Mouse (Mus musculus): ENCODE data around the gene Zfp710. TPM values are rescaled to one million over a fixed set of nuclear protein-coding genes. Genes with fewer than 3 reads are reported as not detected.

Zfp710 gene
- polyA plus RNA-seq, 1 experiment from 2014 or later = 12.2 TPM

- Histone ChIP-seq H3K27me3 (replicated peaks; ENCODE audit: control insufficient read depth, insufficient read depth, low read length) (no peaks in the 10 kb centered on the region), H3K27ac (ENCODE audit: low read length) (peak overlapping the region; percentile 69), H3K4me2 (ENCODE audit: low read depth, low read length) (peak overlapping the region; percentile 24; the same call in 1 of the 2 replicates), H3K4me3 (ENCODE audit: low read length) (no peak overlapping the region), H3K36me3 (ENCODE audit: control insufficient read depth, insufficient read depth, low read length) (no peaks in the 10 kb centered on the region), H3K9me3 (ENCODE audit: control insufficient read depth, low read length) (no peaks in the 10 kb centered on the region), H3K4me1 (ENCODE audit: control insufficient read depth, insufficient read depth, low read length) (peaks cover 57% of the 10 kb centered on the region), H3K9ac (ENCODE audit: low read depth, low read length) (peak overlapping the region; percentile 47)
- ATAC-seq = peak; percentile 31
- WGBS = 55% methylated on average over 10 of the region's 10 CpGs
Measured at GRCm38 (mm10) chr7:80032216-80033052, 7.8 kb downstream of the Zfp710 start.

- H3K36me3 ChIP-seq (ENCODE audit: control insufficient read depth, insufficient read depth, low read length) = no peaks in the 10 kb centered on the region
- ATAC-seq = peak; percentile 22; the same call in 1 of the 2 replicates
- WGBS = 72% methylated on average over 9 of the region's 9 CpGs
- peaks cover 52% of the 10 kb centered on the region for H3K4me1 ChIP-seq (ENCODE audit: control insufficient read depth, insufficient read depth, low read length)
- peak overlapping the region; percentile 69 for H3K27ac ChIP-seq (ENCODE audit: low read length)
- no peaks in the 10 kb centered on the region for H3K9me3 ChIP-seq (ENCODE audit: control insufficient read depth, low read length)
- H3K9ac ChIP-seq (ENCODE audit: low read depth, low read length) = peak overlapping the region; percentile 47
- no peaks in the 10 kb centered on the region for H3K27me3 ChIP-seq (replicated peaks; ENCODE audit: control insufficient read depth, insufficient read depth, low read length)
- peak overlapping the region; percentile 24; the same call in 1 of the 2 replicates for H3K4me2 ChIP-seq (ENCODE audit: low read depth, low read length)
- no peak overlapping the region for H3K4me3 ChIP-seq (ENCODE audit: low read length)
Measured at GRCm38 (mm10) chr7:80033064-80033717, 8.6 kb downstream of the Zfp710 start.

DNA sequence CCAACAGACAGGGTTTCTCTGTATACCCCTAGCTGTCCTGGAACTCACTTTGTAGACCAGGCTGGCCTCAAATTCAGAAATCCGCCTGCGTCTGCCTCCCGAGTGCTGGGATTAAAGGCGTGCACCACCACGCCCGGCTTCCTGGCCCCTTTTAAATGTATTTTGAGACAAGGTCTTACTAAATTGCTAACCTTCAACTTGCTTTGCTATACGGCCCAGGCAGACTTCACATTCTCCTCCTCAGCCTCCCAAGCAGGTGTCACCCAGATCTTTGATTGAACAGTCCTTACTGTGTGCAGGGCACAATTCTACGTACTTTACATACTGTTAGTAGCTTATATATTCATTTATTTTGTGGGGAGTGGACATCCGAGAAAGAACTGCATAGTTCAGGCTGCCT is 9.2 kb downstream of the Zfp710 start:
- WGBS = 79% methylated on average over 9 of the region's 9 CpGs
- Histone ChIP-seq H3K36me3 (ENCODE audit: control insufficient read depth, insufficient read depth, low read length) (no peaks in the 10 kb centered on the region), H3K27ac (ENCODE audit: low read length) (no peak overlapping the region), H3K4me3 (ENCODE audit: low read length) (no peak overlapping the region), H3K27me3 (replicated peaks; ENCODE audit: control insufficient read depth, insufficient read depth, low read length) (no peaks in the 10 kb centered on the region), H3K4me2 (ENCODE audit: low read depth, low read length) (no peak overlapping the region), H3K9me3 (ENCODE audit: control insufficient read depth, low read length) (no peaks in the 10 kb centered on the region), H3K4me1 (ENCODE audit: control insufficient read depth, insufficient read depth, low read length) (peaks cover 46% of the 10 kb centered on the region), H3K9ac (ENCODE audit: low read depth, low read length) (no peak overlapping the region)
- no peak for ATAC-seq

GRCm38 (mm10) chr7:80035086-80035485 is 10.5 kb downstream of the Zfp710 start:
- no peak overlapping the region for H3K4me3 ChIP-seq (ENCODE audit: low read length)
- ATAC-seq = no peak
- H3K4me1 ChIP-seq (ENCODE audit: control insufficient read depth, insufficient read depth, low read length) = peaks cover 42% of the 10 kb centered on the region
- no peaks in the 10 kb centered on the region for H3K9me3 ChIP-seq (ENCODE audit: control insufficient read depth, low read length)
- H3K9ac ChIP-seq (ENCODE audit: low read depth, low read length) = peak overlapping the region; percentile 49
- H3K27ac ChIP-seq (ENCODE audit: low read length) = peak overlapping the region; percentile 89
- 67% methylated on average over 6 of the region's 6 CpGs for WGBS
- no peaks in the 10 kb centered on the region for H3K27me3 ChIP-seq (replicated peaks; ENCODE audit: control insufficient read depth, insufficient read depth, low read length)
- no peaks in the 10 kb centered on the region for H3K36me3 ChIP-seq (ENCODE audit: control insufficient read depth, insufficient read depth, low read length)
- no peak overlapping the region for H3K4me2 ChIP-seq (ENCODE audit: low read depth, low read length)

- Histone ChIP-seq H3K36me3 (ENCODE audit: control insufficient read depth, insufficient read depth, low read length) (no peaks in the 10 kb centered on the region), H3K9ac (ENCODE audit: low read depth, low read length) (peak overlapping the region; percentile 49)
Measured at GRCm38 (mm10) chr7:80035748-80036147, 11.1 kb downstream of the Zfp710 start.

GRCm38 (mm10) chr7:80039699-80040098 is 15.1 kb downstream of the Zfp710 start:
- H3K9ac ChIP-seq (ENCODE audit: low read depth, low read length) = no peak overlapping the region
- no peak overlapping the region for H3K4me3 ChIP-seq (ENCODE audit: low read length)
- no peak for ATAC-seq
- no peaks in the 10 kb centered on the region for H3K9me3 ChIP-seq (ENCODE audit: control insufficient read depth, low read length)
- no peaks in the 10 kb centered on the region for H3K27me3 ChIP-seq (replicated peaks; ENCODE audit: control insufficient read depth, insufficient read depth, low read length)
- 88% methylated on average over 8 of the region's 8 CpGs for WGBS
- no peak overlapping the region for H3K4me2 ChIP-seq (ENCODE audit: low read depth, low read length)
- peaks cover 18% of the 10 kb centered on the region for H3K4me1 ChIP-seq (ENCODE audit: control insufficient read depth, insufficient read depth, low read length)
- H3K27ac ChIP-seq (ENCODE audit: low read length) = no peak overlapping the region
- H3K36me3 ChIP-seq (ENCODE audit: control insufficient read depth, insufficient read depth, low read length) = no peaks in the 10 kb centered on the region

More at GRCm38 (mm10) chr7:80035748-80036147, 11.1 kb downstream of the Zfp710 start:
- peak overlapping the region; percentile 89 for H3K27ac ChIP-seq (ENCODE audit: low read length)
- H3K4me3 ChIP-seq (ENCODE audit: low read length) = no peak overlapping the region
- no peaks in the 10 kb centered on the region for H3K9me3 ChIP-seq (ENCODE audit: control insufficient read depth, low read length)
- ATAC-seq = peak; percentile 74
- no peak overlapping the region for H3K4me2 ChIP-seq (ENCODE audit: low read depth, low read length)
- 38% methylated on average over 4 of the region's 4 CpGs for WGBS
- peaks cover 42% of the 10 kb centered on the region for H3K4me1 ChIP-seq (ENCODE audit: control insufficient read depth, insufficient read depth, low read length)
- no peaks in the 10 kb centered on the region for H3K27me3 ChIP-seq (replicated peaks; ENCODE audit: control insufficient read depth, insufficient read depth, low read length)

DNA sequence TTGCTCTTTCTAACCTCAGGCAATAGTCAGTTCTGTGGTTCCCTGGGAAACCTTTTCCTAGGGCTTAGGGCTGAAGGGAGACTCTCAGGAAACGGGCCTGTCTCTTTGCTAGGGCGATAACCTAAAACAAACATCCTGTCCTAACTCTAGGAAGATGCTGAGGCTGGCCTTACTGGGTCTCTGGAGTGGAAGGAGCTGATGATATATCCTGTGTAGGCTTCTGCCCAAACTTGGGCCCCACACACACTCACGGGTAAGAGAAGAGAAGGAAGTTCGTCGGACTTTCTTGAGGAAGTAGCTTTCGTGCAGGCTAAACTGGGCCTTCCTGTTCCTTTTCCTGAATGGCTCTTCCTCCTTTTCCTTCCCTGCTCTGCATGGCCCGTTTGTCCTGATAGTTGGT is 19.6 kb downstream of the Zfp710 start:
- H3K9me3 ChIP-seq (ENCODE audit: control insufficient read depth, low read length) = no peaks in the 10 kb centered on the region
- peak overlapping the region; percentile 66; the same call in 1 of the 2 replicates for H3K27ac ChIP-seq (ENCODE audit: low read length)
- H3K36me3 ChIP-seq (ENCODE audit: control insufficient read depth, insufficient read depth, low read length) = no peaks in the 10 kb centered on the region
- H3K27me3 ChIP-seq (replicated peaks; ENCODE audit: control insufficient read depth, insufficient read depth, low read length) = no peaks in the 10 kb centered on the region
- peak; percentile 57; the same call in 1 of the 2 replicates for ATAC-seq
- H3K9ac ChIP-seq (ENCODE audit: low read depth, low read length) = no peak overlapping the region; the same call in 1 of the 2 replicates
- H3K4me1 ChIP-seq (ENCODE audit: control insufficient read depth, insufficient read depth, low read length) = peaks cover 20% of the 10 kb centered on the region
- H3K4me3 ChIP-seq (ENCODE audit: low read length) = no peak overlapping the region
- WGBS = 41% methylated on average over 7 of the region's 7 CpGs
- no peak overlapping the region for H3K4me2 ChIP-seq (ENCODE audit: low read depth, low read length)

- Histone ChIP-seq H3K27me3 (replicated peaks; ENCODE audit: control insufficient read depth, insufficient read depth, low read length) (no peaks in the 10 kb centered on the region), H3K9me3 (ENCODE audit: control insufficient read depth, low read length) (no peaks in the 10 kb centered on the region), H3K27ac (ENCODE audit: low read length) (no peak overlapping the region), H3K4me1 (ENCODE audit: control insufficient read depth, insufficient read depth, low read length) (peaks cover 37% of the 10 kb centered on the region), H3K36me3 (ENCODE audit: control insufficient read depth, insufficient read depth, low read length) (no peaks in the 10 kb centered on the region), H3K9ac (ENCODE audit: low read depth, low read length) (no peak overlapping the region), H3K4me3 (ENCODE audit: low read length) (no peak overlapping the region), H3K4me2 (ENCODE audit: low read depth, low read length) (no peak overlapping the region)
- 85% methylated on average over 4 of the region's 4 CpGs for WGBS
- no peak for ATAC-seq
Measured at GRCm38 (mm10) chr7:80047041-80047440, 22.4 kb downstream of the Zfp710 start.

DNA sequence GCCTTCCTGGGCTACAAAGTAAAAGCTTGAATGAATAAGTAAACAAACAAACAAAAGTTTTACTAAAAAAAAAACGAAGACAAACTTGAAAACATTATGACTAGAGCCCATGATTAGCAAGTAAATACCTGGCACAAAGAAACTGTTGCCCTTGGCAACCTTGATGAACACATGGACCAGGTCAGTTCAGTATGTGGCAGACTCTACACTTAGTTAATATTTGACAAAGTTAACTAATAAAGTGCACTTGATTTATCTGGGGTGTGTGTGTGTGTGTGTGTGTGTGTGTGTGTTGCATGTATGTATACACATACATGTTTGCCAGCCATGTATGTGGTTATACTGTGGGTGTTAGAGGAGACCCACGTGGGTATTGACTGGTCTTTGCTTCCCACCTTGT is 25.1 kb downstream of the Zfp710 start:
- Histone ChIP-seq H3K27ac (ENCODE audit: low read length) (no peak overlapping the region), H3K4me2 (ENCODE audit: low read depth, low read length) (no peak overlapping the region), H3K36me3 (ENCODE audit: control insufficient read depth, insufficient read depth, low read length) (no peaks in the 10 kb centered on the region), H3K9me3 (ENCODE audit: control insufficient read depth, low read length) (no peaks in the 10 kb centered on the region), H3K27me3 (replicated peaks; ENCODE audit: control insufficient read depth, insufficient read depth, low read length) (no peaks in the 10 kb centered on the region), H3K9ac (ENCODE audit: low read depth, low read length) (no peak overlapping the region), H3K4me1 (ENCODE audit: control insufficient read depth, insufficient read depth, low read length) (peaks cover 47% of the 10 kb centered on the region), H3K4me3 (ENCODE audit: low read length) (no peak overlapping the region)
- peak; percentile 51 for ATAC-seq
- 45% methylated on average over 2 of the region's 2 CpGs for WGBS
